In genomic region chr5:81878563-81878962, GRCm38 (mm10) we compare ENCODE assay signal across 18 mouse cellular contexts.
"Had no signal": no experiment of that assay in that cellular context is flagged by ENCODE, and none has a peak within 500 bp of the region (broad histone marks: within the 10 kb centered on the region; RNA-seq: fewer than 3 reads in every experiment).

No protein-coding gene starts in this region.

- H3K36me3 ChIP-seq: midbrain, embryonic 10.5 days; midbrain, embryonic 13.5 days; neural tube, embryonic 13.5 days; neural tube, embryonic 15.5 days had no signal

- DNase-seq: lung, adult 18-20 months; lung, embryonic 14.5 days; lung, postnatal 10 days; lung, postnatal 4 days; retina, postnatal 1 day; right cerebral cortex, adult 18-20 months; right cerebral cortex, postnatal 25 days; right cerebral cortex, postnatal 4 days; spleen, adult 18-20 months; thymus, adult 18-20 months; thymus, postnatal 14 days; thymus, postnatal 36 days had no signal

- H3K27ac ChIP-seq: midbrain, embryonic 10.5 days; midbrain, embryonic 13.5 days; neural tube, embryonic 13.5 days; neural tube, embryonic 15.5 days had no signal

- ATAC-seq: midbrain, embryonic 13.5 days; midbrain, embryonic 16.5 days had no signal

- H3K9ac ChIP-seq: lung, embryonic 14.5 days; midbrain, embryonic 13.5 days; neural tube, embryonic 13.5 days; neural tube, embryonic 15.5 days had no signal

- H3K4me3 ChIP-seq: midbrain, embryonic 10.5 days; midbrain, embryonic 13.5 days; myocyte; neural tube, embryonic 13.5 days; neural tube, embryonic 15.5 days had no signal

- H3K27me3 ChIP-seq: midbrain, embryonic 13.5 days; neural tube, embryonic 13.5 days; neural tube, embryonic 15.5 days had no signal

- H3K4me2 ChIP-seq: lung, embryonic 14.5 days; midbrain, embryonic 13.5 days; neural tube, embryonic 13.5 days; neural tube, embryonic 15.5 days had no signal

- H3K4me1 ChIP-seq: midbrain, embryonic 10.5 days; midbrain, embryonic 13.5 days; neural tube, embryonic 13.5 days; neural tube, embryonic 15.5 days had no signal

- H3K9me3 ChIP-seq: midbrain, embryonic 10.5 days; neural tube, embryonic 13.5 days; neural tube, embryonic 15.5 days had no signal
